Mouse (Mus musculus): ENCODE results near the gene Rps19. TPM values are rescaled to one million over a fixed set of nuclear protein-coding genes. Genes with fewer than 3 reads are reported as not detected.

Gene Rps19
- total RNA-seq, 2 experiments from 2014 or later, result 493 to 532 TPM

GRCm38 (mm10) chr7:24897959-24898358 is 13.8 kb downstream of the Rps19 start:
- DNase-seq (ENCODE audit: low spot score), result no peak
- intact Hi-C loops (cut with DNase I), result no loop called here

- intact Hi-C loops (cut with DNase I), result no loop called here
- no peak for DNase-seq (ENCODE audit: low spot score)
Observed at GRCm38 (mm10) chr7:24901114-24901513, 16.9 kb downstream of the Rps19 start.

DNA sequence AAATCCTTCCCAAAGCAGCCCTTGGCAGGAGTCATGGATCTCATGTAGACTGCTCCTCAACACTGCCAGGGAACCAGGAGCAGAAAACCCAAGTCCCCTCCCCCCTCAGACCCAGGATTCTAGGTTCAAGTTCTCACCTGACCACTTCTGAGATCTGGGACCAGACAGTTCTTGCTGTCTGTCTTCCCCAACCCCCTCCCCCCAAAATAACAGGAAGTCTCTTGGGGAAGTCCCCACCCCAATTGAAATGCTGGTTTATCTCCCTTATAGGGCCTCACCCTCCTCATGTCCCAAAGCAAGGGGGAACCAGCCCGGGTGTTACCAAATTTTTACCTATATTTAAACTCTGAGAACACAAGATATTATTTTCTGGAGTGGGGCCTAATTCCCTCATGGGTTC is 17.7 kb downstream of the Rps19 start:
- DNase-seq (ENCODE audit: low spot score), result no peak

GRCm38 (mm10) chr7:24902264-24902629 is 18.1 kb downstream of the Rps19 start:
- intact Hi-C loops (cut with DNase I), result no loop called here
- DNase-seq (ENCODE audit: low spot score), result no peak

More for the DNA sequence above, 17.7 kb downstream of the Rps19 start:
- intact Hi-C loops (cut with DNase I), result no loop called here

GRCm38 (mm10) chr7:24902630-24903443 is 18.7 kb downstream of the Rps19 start, which contains the start of gene Arhgef1:
Arhgef1 (plus strand) TSS chr7:24902912.
- peak; percentile 61 for DNase-seq (ENCODE audit: low spot score)
- intact Hi-C loops (cut with DNase I), result no loop called here

DNA sequence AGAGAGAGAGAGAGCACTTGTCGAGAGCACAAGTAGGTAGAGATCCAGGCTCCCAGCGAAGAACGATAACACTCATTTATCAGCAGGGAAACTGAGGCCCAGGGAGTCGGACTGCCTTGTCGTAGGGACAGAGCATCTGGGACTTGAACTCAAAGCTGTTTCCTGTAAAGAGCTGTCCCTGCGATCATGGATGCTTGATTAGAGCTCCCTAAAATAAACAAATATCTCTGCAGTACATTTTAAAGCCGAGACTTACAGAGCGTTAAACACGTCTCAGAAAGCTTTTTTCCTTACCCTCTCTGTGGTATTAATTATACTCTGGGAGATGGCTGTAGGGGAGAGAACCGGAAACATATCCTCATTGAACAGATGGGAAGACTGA is 19.3 kb downstream of the Rps19 start:
- intact Hi-C loops (cut with DNase I), result no loop called here
- no peak for DNase-seq (ENCODE audit: low spot score)

GRCm38 (mm10) chr7:24904070-24904483 is 19.9 kb downstream of the Rps19 start:
- DNase-seq (ENCODE audit: low spot score), result peak; percentile 95
- intact Hi-C loops (cut with DNase I), result loop anchor here (1.0 to 2.0 kb wide), 2 partner anchors 13 to 19 kb away; no protein-coding TSS in a partner anchor

DNA sequence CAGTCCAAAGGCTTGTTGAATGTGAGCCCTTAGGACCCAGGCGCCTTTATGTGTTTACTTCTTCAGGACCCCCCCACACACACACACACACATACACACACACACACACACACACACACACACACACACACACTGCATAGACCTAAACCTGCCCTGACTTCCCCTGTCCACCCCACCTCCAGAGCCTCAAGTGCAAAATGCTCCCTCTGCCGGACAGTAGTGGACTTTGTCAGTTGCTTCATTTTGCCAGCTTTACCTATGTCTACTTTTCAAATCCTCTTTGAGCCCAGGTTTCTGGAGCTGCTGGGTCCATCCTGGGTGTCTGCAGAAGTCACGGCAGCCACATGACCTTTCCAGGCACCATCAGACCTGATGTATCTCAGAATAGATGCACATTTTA is 20.8 kb downstream of the Rps19 start:
- DNase-seq (ENCODE audit: low spot score), result no peak
- intact Hi-C loops (cut with DNase I), result loop anchor here (1.0 to 2.0 kb wide), 2 partner anchors 14 to 20 kb away; no protein-coding TSS in a partner anchor

- intact Hi-C loops (cut with DNase I), result no loop called here
- DNase-seq (ENCODE audit: low spot score), result no peak
Observed at GRCm38 (mm10) chr7:24906551-24906950, 22.4 kb downstream of the Rps19 start.

DNA sequence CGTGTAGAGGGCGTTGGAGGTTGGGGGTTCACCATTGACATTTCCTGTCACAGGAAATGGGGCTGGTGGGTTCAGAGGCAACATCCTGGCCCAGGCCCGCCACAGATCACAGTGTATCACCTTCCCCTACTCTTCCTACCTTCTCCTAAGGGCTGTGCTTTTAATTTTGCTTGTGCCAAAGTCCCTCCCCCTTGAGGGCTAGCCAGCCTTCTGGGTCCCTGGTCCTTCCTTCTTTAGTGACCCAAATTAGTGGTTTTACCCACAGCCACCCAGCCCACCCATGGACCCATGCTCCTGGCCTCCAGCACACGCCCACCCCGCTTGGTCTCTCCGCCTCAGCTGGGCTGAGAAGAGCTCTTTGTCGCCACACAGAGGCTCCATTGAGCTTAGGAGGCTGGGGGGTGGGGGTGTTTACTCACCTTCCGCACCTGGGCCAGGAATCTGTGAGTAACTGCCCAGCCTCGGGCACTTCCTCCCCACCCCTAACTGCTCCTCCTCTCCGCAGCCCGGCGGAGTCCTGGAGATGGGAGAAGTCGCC is 23.1 kb downstream of the Rps19 start:
- DNase-seq (ENCODE audit: low spot score), result no peak
- intact Hi-C loops (cut with DNase I), result no loop called here

- DNase-seq (ENCODE audit: low spot score), result no peak
- intact Hi-C loops (cut with DNase I), result no loop called here
Observed at GRCm38 (mm10) chr7:24912480-24912879, 28.3 kb downstream of the Rps19 start.

- intact Hi-C loops (cut with DNase I), result no loop called here
- no peak for DNase-seq (ENCODE audit: low spot score)
Observed at GRCm38 (mm10) chr7:24918763-24919323, 34.7 kb downstream of the Rps19 start.

- intact Hi-C loops (cut with DNase I), result no loop called here
- no peak for DNase-seq (ENCODE audit: low spot score)
Observed at GRCm38 (mm10) chr7:24919728-24920127, 35.6 kb downstream of the Rps19 start.

DNA sequence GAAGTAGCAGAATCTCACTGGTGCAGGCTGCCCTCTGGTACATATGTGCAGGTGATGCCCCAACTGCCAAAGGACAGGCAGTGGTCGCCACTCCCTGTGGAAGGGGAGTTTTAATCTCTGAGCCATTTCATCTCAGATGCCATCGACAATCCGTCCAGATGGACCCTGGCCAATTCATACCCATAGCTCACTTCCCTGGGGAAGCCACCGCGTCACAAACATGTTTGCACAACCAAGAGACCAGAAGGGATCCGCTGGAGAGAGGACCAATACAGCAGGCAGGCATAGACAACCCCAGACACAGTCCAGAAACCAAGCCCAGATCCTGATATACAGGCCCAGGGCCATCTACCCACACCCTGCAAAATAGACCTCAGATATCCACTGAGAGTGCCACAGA is 46.3 kb downstream of the Rps19 start:
- no peak for DNase-seq (ENCODE audit: low spot score)
- intact Hi-C loops (cut with DNase I), result no loop called here

DNA sequence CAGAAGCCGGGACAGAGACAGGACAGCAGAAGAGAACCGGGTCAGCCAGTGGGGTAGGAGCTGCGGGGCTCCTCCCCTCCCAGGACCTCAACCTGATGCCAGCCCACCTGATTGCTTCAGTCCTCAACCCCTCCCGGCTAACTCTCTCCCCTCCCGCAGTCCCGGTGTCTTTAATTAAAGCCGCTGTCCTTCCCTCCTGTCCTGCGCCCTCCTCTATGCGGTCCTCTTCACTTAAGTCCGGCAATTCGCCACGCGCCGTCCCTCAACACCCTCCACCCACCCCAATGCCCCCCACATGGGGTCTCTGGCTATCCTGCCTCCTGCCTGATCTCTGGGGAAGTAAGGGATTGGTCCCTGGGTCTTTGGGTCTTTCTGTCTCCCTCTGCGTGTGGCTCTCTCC is 47.5 kb downstream of the Rps19 start:
- intact Hi-C loops (cut with DNase I), result no loop called here
- no peak for DNase-seq (ENCODE audit: low spot score)

Other genes with a start within 250 kb of the Rps19 start
- not detected for gene Lypd3, start 247.8 kb upstream of the Rps19 start, total RNA-seq (2021)
- gene Tex101, start 207.7 kb upstream of the Rps19 start, total RNA-seq (2021), result not detected
- gene BC049730, start 175.1 kb upstream of the Rps19 start, total RNA-seq (2021), result not detected
- not detected for gene Gm4763, start 157.5 kb upstream of the Rps19 start, total RNA-seq (2021)
- gene Cd177, start 124.1 kb upstream of the Rps19 start, total RNA-seq (2021), result under 1 TPM in 1 of 2 experiments, not detected in 1; 0.08 TPM
- gene Ceacam10, start 107.2 kb upstream of the Rps19 start, total RNA-seq (2021), result not detected
- not detected for gene Gm9844, start 22.2 kb upstream of the Rps19 start, total RNA-seq (2021)
- not detected for gene Lypd4, start 14.4 kb upstream of the Rps19 start, total RNA-seq (2021)
- gene Dmrtc2, start 14.3 kb upstream of the Rps19 start, total RNA-seq (2021), result not detected
- 1 to 10 TPM in 1 of 2 experiments, under 1 TPM in 1; 0.96 to 2.0 TPM for gene Cd79a, start 13.0 kb downstream of the Rps19 start, total RNA-seq (2021)
- 10 to 100 TPM; 47.8 to 51.8 TPM for gene Arhgef1, start 18.5 kb downstream of the Rps19 start, total RNA-seq (2021)
- not detected for gene Gm4881, start 60.1 kb downstream of the Rps19 start, total RNA-seq (2021)
- gene Rabac1, start 88.4 kb downstream of the Rps19 start, total RNA-seq (2021), result 100 to 1,000 TPM; 285 to 315 TPM
- under 1 TPM; 0.47 to 0.67 TPM for gene Atp1a3, start 121.6 kb downstream of the Rps19 start, total RNA-seq (2021)
- 1 to 10 TPM; 4.5 to 4.8 TPM for gene Grik5, start 188.0 kb downstream of the Rps19 start, total RNA-seq (2021)
- 1 to 10 TPM; 9.8 to 9.9 TPM for gene Zfp574, start 188.2 kb downstream of the Rps19 start, total RNA-seq (2021)